Mouse (Mus musculus) testis, adult 2 months (tissue): Measurements from ENCODE around the gene Iqcc.

Experiments used
- CTCF ChIP-seq: fragments of 200-500 bp; IDR thresholded peaks from 2 replicates; pipeline ENCODE4 v1.5.1; 2012; ENCODE audit warnings: low read depth, mild to moderate bottlenecking, inconsistent platforms, low read length, moderate library complexity; ENCODE audit not compliant: control insufficient read depth, insufficient read depth, insufficient replicate concordance
- POLR2A ChIP-seq: fragments of 200-500 bp; IDR thresholded peaks from 2 replicates; pipeline ENCODE4 v1.6.1; 2012; ENCODE audit warnings: low read depth, mild to moderate bottlenecking, inconsistent platforms, low read length, moderate library complexity; ENCODE audit not compliant: control insufficient read depth

GRCm38 (mm10) chr4:129639221-129639620, 20.3 kb upstream of the Iqcc start:
- TF ChIP-seq POLR2A (no peak), CTCF (no peak)
